Comparison of ENCODE assay signal across 23 mouse cellular contexts in the genomic region with DNA sequence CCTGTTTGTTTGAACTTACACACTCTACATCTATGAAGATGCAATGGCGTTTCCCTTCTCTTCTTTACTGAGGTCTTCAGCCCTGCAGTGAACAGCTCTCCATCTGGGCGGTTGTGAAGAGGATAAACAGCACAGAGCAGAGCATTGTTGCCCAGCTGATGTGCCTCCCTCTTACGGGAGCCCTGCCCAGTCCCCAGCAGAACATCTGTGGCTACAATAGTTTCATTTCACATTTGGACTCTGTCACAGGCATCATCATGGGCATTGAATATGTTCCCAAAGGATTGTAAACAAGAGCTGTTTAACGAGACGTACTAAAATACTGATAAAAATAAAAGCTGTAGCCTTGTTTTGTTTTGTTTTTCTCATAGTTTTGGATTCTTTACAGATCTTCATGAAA. TPM values are rescaled to one million over a fixed set of nuclear protein-coding genes. Genes with fewer than 3 reads are reported as not detected.
A peak's percentile ranks its signal among the peaks of the same experiment; 100 is the strongest.
DNase-seq lines count a peak whose midpoint lies in the region; ATAC-seq and TF ChIP-seq lines count a peak whose summit lies in the region.
"Had no signal": no experiment of that assay in that cellular context is flagged by ENCODE, and none has a peak within 500 bp of the region (broad histone marks: within the 10 kb centered on the region; RNA-seq: fewer than 3 reads in every experiment).

No protein-coding gene starts in this region.

- DNase-seq in heart, adult 11 months = peak; percentile 30
- DNase-seq in heart, adult 2 months = no peak
- DNase-seq in left cerebral cortex, adult 2 months (ENCODE audit: extremely low spot score in 1 of 2, low spot score in 2 of 2) = peak in 1 of 2 experiments; percentile 11
- no peak for DNase-seq in left cerebral cortex, postnatal 10 days (ENCODE audit: extremely low spot score in 1 of 2, low spot score in 2 of 2)
- peak; percentile 32 for DNase-seq in testis, postnatal 10 days (ENCODE audit: low spot score)
- DNase-seq in testis, postnatal 14 days (ENCODE audit: low spot score) = no peak
- DNase-seq in telencephalon, adult 2 months (ENCODE audit: low read depth, low spot score) = peak; percentile 58
- no peak for DNase-seq in forebrain, embryonic 14.5 days (ENCODE audit: low spot score)
- DNase-seq: adrenal gland, adult 2 months; adrenal gland, postnatal 25 days; cerebellum, postnatal 10 days; embryo, embryonic 11 days; gastrocnemius, adult 2 months; gastrocnemius, postnatal 25 days; heart, postnatal 10 days; heart, postnatal 4 days had no signal

- no peak overlapping the region for H3K27ac ChIP-seq in heart, adult 2 months
- peak overlapping the region; percentile 64 for H3K27ac ChIP-seq in left cerebral cortex, adult 2 months
- H3K27ac ChIP-seq in forebrain, embryonic 14.5 days (ENCODE audit: low read depth, low read length) = no peak overlapping the region
- H3K27ac ChIP-seq: embryonic facial prominence, embryonic 15.5 days; forebrain, embryonic 10.5 days; forebrain, embryonic 15.5 days; gastrocnemius, adult 2 months; heart, embryonic 10.5 days; hindbrain, embryonic 12.5 days; hindbrain, postnatal 0 days had no signal

- H3K9me3 ChIP-seq in forebrain, embryonic 14.5 days (replicated peaks; ENCODE audit: control insufficient read depth, low read length) = no peaks in the 10 kb centered on the region
- H3K9me3 ChIP-seq: embryonic facial prominence, embryonic 15.5 days; forebrain, embryonic 10.5 days; forebrain, embryonic 15.5 days; heart, embryonic 10.5 days; hindbrain, embryonic 12.5 days had no signal

- no peaks in the 10 kb centered on the region for H3K79me2 ChIP-seq in heart, adult 2 months (replicated peaks; ENCODE audit: control insufficient read depth, insufficient read depth, low read length)

- no peak for TF ChIP-seq EP300 in heart, adult 2 months (IDR thresholded peaks at IDR 0.05; ENCODE audit: insufficient read depth, low read depth, low read length)

- intact Hi-C loops in heart, adult 2 months (cut with DNase I) = no loop called here
- intact Hi-C loops in left cerebral cortex, adult 2 months (cut with DNase I) = no loop called here
- intact Hi-C loops in left cerebral cortex, postnatal 10 days (cut with DNase I) = no loop called here

- 77% methylated on average over 5 of the region's 5 CpGs for WGBS in heart, adult 2 months
- 73% methylated on average over 5 of the region's 5 CpGs for WGBS in forebrain, embryonic 14.5 days

- no peak overlapping the region for H3K9ac ChIP-seq in heart, adult 2 months (ENCODE audit: low read depth, low read length)
- no peak overlapping the region for H3K9ac ChIP-seq in forebrain, embryonic 14.5 days (ENCODE audit: low read length)
- H3K9ac ChIP-seq: embryonic facial prominence, embryonic 15.5 days; forebrain, embryonic 15.5 days; hindbrain, embryonic 12.5 days had no signal

- H3K36me3 ChIP-seq in heart, adult 2 months (ENCODE audit: control insufficient read depth, insufficient read depth, low read length) = no peaks in the 10 kb centered on the region
- H3K36me3 ChIP-seq in forebrain, embryonic 14.5 days (ENCODE audit: control insufficient read depth, insufficient read depth, low read length) = no peaks in the 10 kb centered on the region
- H3K36me3 ChIP-seq: embryonic facial prominence, embryonic 15.5 days; forebrain, embryonic 10.5 days; forebrain, embryonic 15.5 days; heart, embryonic 10.5 days; hindbrain, embryonic 12.5 days had no signal

- no peak for TF ChIP-seq CTCF in heart, adult 2 months (IDR thresholded peaks at IDR 0.05)
- no peak for TF ChIP-seq CTCF in left cerebral cortex, adult 2 months (IDR thresholded peaks at IDR 0.05)

- no peak for TF ChIP-seq POLR2A in heart, adult 2 months (IDR thresholded peaks at IDR 0.05; ENCODE audit: insufficient read depth, low read depth, low read length)

- no peak overlapping the region for H3K4me2 ChIP-seq in forebrain, embryonic 14.5 days (ENCODE audit: low read length)
- H3K4me2 ChIP-seq: embryonic facial prominence, embryonic 15.5 days; forebrain, embryonic 15.5 days; hindbrain, embryonic 12.5 days had no signal

- 0 out of 2 replicates have a peak, but pooled peaks cover 1% of the 10 kb centered on the region for H3K27me3 ChIP-seq in heart, adult 2 months (ENCODE audit: control insufficient read depth, insufficient read depth, low read length)
- no peaks in the 10 kb centered on the region for H3K27me3 ChIP-seq in forebrain, embryonic 14.5 days (replicated peaks; ENCODE audit: control insufficient read depth, insufficient read depth, low read length)
- H3K27me3 ChIP-seq: embryonic facial prominence, embryonic 15.5 days; forebrain, embryonic 15.5 days; hindbrain, embryonic 12.5 days had no signal

- no peak for ATAC-seq in forebrain, embryonic 14.5 days
- ATAC-seq: forebrain, embryonic 15.5 days; hindbrain, postnatal 0 days had no signal

- no peak overlapping the region for H3K4me3 ChIP-seq in heart, adult 2 months
- H3K4me3 ChIP-seq in left cerebral cortex, adult 2 months = no peak overlapping the region
- no peak overlapping the region for H3K4me3 ChIP-seq in forebrain, embryonic 14.5 days (ENCODE audit: low read depth, low read length)
- H3K4me3 ChIP-seq: embryonic facial prominence, embryonic 15.5 days; erythroblast, embryonic 14.5 days; forebrain, embryonic 10.5 days; forebrain, embryonic 15.5 days; gastrocnemius, adult 2 months; heart, embryonic 10.5 days; hindbrain, embryonic 12.5 days had no signal

- no peaks in the 10 kb centered on the region for H3K4me1 ChIP-seq in heart, adult 2 months (ENCODE audit: control insufficient read depth, insufficient read depth, low read length)
- H3K4me1 ChIP-seq in forebrain, embryonic 14.5 days (ENCODE audit: control insufficient read depth, insufficient read depth, low read length) = peaks cover 11% of the 10 kb centered on the region
- H3K4me1 ChIP-seq: heart, embryonic 10.5 days had no signal

RNA-seq across cellular contexts. Expression of gene Amer2, which starts 14.7 kb away (rescaled TPM):
- not detected for total RNA-seq in heart, adult 2 months (2021)
- polyA plus RNA-seq in heart, adult 2 months (2012; rRNA removed) = 0.02 TPM in 1 of 2 replicates, not detected in the other
- 10 to 100 TPM; 40.6 to 45.6 TPM for total RNA-seq in left cerebral cortex, adult 2 months (2021)
- total RNA-seq in left cerebral cortex, postnatal 10 days (2021) = 10 to 100 TPM; 37.3 to 40.8 TPM
- 9.4 and 16.0 TPM in 2 replicates for polyA plus RNA-seq in forebrain, embryonic 14.5 days (2014; fragmentation: Nextera tagmentation; extraction: Ambion mirVana)
- polyA plus RNA-seq: erythroblast, embryonic 14.5 days had no signal

Comparison
In these comparisons a context has a peak if more than half of its experiments do, and no peak if none do; other contexts are left out.
1. DNase-seq: peak in heart, adult 11 months (single experiment), testis, postnatal 10 days (single experiment) and telencephalon, adult 2 months (single experiment); none in heart, adult 2 months (0 of 2), left cerebral cortex, postnatal 10 days (0 of 2), testis, postnatal 14 days (single experiment) and forebrain, embryonic 14.5 days (single experiment).
2. RNA of gene Amer2, which starts 14.7 kb away (total RNA-seq): 40.6 to 45.6 TPM in left cerebral cortex, adult 2 months and 37.3 to 40.8 TPM in left cerebral cortex, postnatal 10 days; not detected in heart, adult 2 months; every median in the first group is over 10 times any median in the second.